Mouse (Mus musculus): Measurements from ENCODE around the gene Styxl1. TPM values are rescaled to one million over a fixed set of nuclear protein-coding genes. Genes with fewer than 3 reads are reported as not detected.

Styxl1 gene
- polyA plus RNA-seq, 1 experiment from 2014 or later = not detected

DNA sequence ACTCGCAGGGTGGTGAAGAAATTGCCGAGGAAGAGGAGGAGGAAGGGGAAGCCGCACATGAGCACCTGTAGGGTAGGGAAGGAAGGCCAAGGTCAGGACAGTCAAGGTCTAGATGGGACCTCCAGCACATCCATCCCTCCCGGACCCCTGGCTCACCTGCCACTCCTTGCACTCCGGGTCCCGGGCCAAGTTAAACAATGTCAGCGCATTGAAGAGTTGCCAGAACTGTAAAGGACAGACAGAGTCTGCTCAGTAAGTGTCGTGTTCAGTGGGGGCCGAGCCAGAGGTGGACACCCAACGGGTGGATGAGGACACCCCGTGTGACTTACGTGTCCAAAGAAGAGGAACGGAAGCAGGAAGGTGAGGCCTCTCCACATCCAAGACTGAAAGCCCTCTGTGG is 42.4 kb downstream of the Styxl1 start:
- Histone ChIP-seq H3K9ac (no peak overlapping the region), H3K36me3 (peaks cover 59% of the 10 kb centered on the region)
- WGBS (ENCODE audit: insufficient replicate concordance) = 80% methylated on average over 13 of the region's 13 CpGs

GRCm38 (mm10) chr5:135734057-135734680 is 44.0 kb downstream of the Styxl1 start:
- no peaks in the 10 kb centered on the region for H3K9me3 ChIP-seq (replicated peaks)
- no peaks in the 10 kb centered on the region for H3K4me1 ChIP-seq (replicated peaks)
- H3K4me3 ChIP-seq (replicated peaks) = no peak overlapping the region
- H3K4me2 ChIP-seq = no peak overlapping the region
- no peak overlapping the region for H3K27ac ChIP-seq
- H3K9ac ChIP-seq = no peak overlapping the region
- ATAC-seq (ENCODE audit: low read depth) = no peak
- H3K27me3 ChIP-seq = no peaks in the 10 kb centered on the region
- DNase-seq = no peak
- peaks cover 74% of the 10 kb centered on the region for H3K36me3 ChIP-seq
- 89% methylated on average over 42 of the region's 42 CpGs for WGBS (ENCODE audit: insufficient replicate concordance)

More for the DNA sequence above, 42.4 kb downstream of the Styxl1 start:
- Histone ChIP-seq H3K4me3 (replicated peaks) (no peak overlapping the region), H3K4me1 (replicated peaks) (no peaks in the 10 kb centered on the region), H3K9me3 (replicated peaks) (no peaks in the 10 kb centered on the region), H3K27ac (no peak overlapping the region), H3K27me3 (no peaks in the 10 kb centered on the region), H3K4me2 (no peak overlapping the region)
- no peak for ATAC-seq (ENCODE audit: low read depth)
- no peak for DNase-seq

GRCm38 (mm10) chr5:135733071-135733470 is 45.1 kb downstream of the Styxl1 start:
- H3K27me3 ChIP-seq = no peaks in the 10 kb centered on the region
- 80% methylated on average over 4 of the region's 4 CpGs for whole genome bisulfite sequencing (ENCODE audit: insufficient replicate concordance)
- no peak overlapping the region for H3K4me2 ChIP-seq
- H3K4me1 ChIP-seq (replicated peaks) = no peaks in the 10 kb centered on the region
- no peaks in the 10 kb centered on the region for H3K9me3 ChIP-seq (replicated peaks)
- H3K9ac ChIP-seq = no peak overlapping the region
- no peak overlapping the region for H3K27ac ChIP-seq
- H3K4me3 ChIP-seq (replicated peaks) = no peak overlapping the region
- ATAC-seq (ENCODE audit: low read depth) (no peak), DNase-seq (no peak)
- H3K36me3 ChIP-seq = peaks cover 83% of the 10 kb centered on the region

DNA sequence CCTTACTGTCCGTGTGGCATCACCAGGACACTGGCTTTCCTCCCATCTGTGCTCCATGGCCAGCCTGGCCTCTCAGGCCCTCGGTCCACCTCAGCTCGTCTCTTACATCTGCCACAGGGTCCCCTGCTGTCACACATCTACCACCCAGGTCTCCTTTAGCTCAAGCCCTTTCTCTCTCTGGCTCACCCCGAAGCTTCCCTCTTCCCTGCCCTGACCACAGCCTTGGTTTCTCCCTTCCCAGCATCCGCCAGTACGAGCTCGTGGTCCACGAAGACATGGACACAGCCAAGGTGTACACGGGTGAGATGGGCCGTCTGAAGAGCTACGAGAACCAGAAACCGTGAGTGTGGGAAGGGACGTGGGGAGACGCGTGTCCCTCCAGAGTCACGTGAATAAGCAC is 46.9 kb downstream of the Styxl1 start:
- Histone ChIP-seq H3K36me3 (peaks cover 80% of the 10 kb centered on the region), H3K9me3 (replicated peaks) (no peaks in the 10 kb centered on the region), H3K4me1 (replicated peaks) (peaks cover 5% of the 10 kb centered on the region), H3K9ac (no peak overlapping the region), H3K4me3 (replicated peaks) (no peak overlapping the region), H3K27ac (no peak overlapping the region), H3K4me2 (no peak overlapping the region), H3K27me3 (no peaks in the 10 kb centered on the region)
- 82% methylated on average over 16 of the region's 16 CpGs for WGBS (ENCODE audit: insufficient replicate concordance)
- no peak for DNase-seq
- no peak for ATAC-seq (ENCODE audit: low read depth)

DNA sequence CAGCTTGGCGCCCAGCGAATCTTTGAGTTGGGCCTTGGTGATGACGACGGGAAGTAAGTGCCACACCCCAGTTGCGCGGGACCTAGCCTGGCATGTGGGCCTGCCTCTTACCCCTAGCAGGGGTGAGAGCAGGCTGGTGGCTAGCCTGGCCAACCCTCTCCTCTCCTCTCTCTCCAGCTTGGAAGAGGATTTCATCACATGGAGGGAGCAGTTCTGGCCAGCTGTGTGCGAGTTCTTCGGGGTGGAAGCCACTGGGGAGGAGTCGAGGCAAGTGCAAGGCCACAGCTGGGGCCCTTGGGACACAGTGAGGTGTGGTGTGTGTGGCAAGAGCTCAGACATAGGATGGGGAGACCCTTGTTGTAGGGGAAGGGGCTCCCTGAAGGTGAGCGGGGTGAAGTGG is 47.3 kb downstream of the Styxl1 start:
- H3K9ac ChIP-seq = no peak overlapping the region
- no peaks in the 10 kb centered on the region for H3K9me3 ChIP-seq (replicated peaks)
- H3K4me2 ChIP-seq = no peak overlapping the region
- ATAC-seq (ENCODE audit: low read depth) = no peak; the same call in 1 of the 2 replicates
- WGBS (ENCODE audit: insufficient replicate concordance) = 88% methylated on average over 10 of the region's 10 CpGs
- H3K27ac ChIP-seq = no peak overlapping the region
- peaks cover 7% of the 10 kb centered on the region for H3K4me1 ChIP-seq (replicated peaks)
- H3K27me3 ChIP-seq = no peaks in the 10 kb centered on the region
- no peak overlapping the region for H3K4me3 ChIP-seq (replicated peaks)
- DNase-seq = no peak
- H3K36me3 ChIP-seq = peaks cover 76% of the 10 kb centered on the region

DNA sequence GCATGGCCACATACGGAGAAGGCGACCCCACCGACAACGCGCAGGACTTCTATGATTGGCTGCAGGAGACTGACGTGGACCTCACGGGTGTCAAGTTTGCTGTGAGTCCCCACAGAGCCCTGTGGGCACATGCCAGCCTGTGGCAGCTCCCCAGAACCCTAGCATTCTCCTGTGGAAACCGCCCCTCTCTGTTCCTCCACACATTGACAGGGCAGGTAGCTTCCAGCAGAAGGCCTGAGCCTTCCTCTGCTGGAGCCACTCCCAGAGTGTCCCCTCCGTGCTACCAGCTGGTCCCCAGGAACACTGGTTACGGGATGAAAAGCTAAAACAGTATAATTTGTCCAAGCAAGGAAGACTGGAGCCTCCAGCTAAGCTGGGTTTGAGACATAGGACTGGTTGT is 47.9 kb downstream of the Styxl1 start:
- Histone ChIP-seq H3K36me3 (peaks cover 70% of the 10 kb centered on the region), H3K9ac (no peak overlapping the region), H3K27ac (no peak overlapping the region), H3K9me3 (replicated peaks) (no peaks in the 10 kb centered on the region), H3K4me2 (no peak overlapping the region), H3K27me3 (no peaks in the 10 kb centered on the region), H3K4me1 (replicated peaks) (peaks cover 14% of the 10 kb centered on the region), H3K4me3 (replicated peaks) (no peak overlapping the region)
- no peak for ATAC-seq (ENCODE audit: low read depth)
- no peak for DNase-seq
- WGBS (ENCODE audit: insufficient replicate concordance) = 87% methylated on average over 10 of the region's 10 CpGs

- Histone ChIP-seq H3K27me3 (no peaks in the 10 kb centered on the region), H3K27ac (no peak overlapping the region), H3K9ac (no peak overlapping the region), H3K36me3 (peaks cover 61% of the 10 kb centered on the region), H3K9me3 (replicated peaks) (no peaks in the 10 kb centered on the region), H3K4me1 (replicated peaks) (peaks cover 23% of the 10 kb centered on the region), H3K4me2 (no peak overlapping the region), H3K4me3 (replicated peaks) (no peak overlapping the region)
- ATAC-seq (ENCODE audit: low read depth) (no peak), DNase-seq (no peak)
- 80% methylated on average over 13 of the region's 13 CpGs for WGBS (ENCODE audit: insufficient replicate concordance)
Observed at GRCm38 (mm10) chr5:135729351-135729750, 48.8 kb downstream of the Styxl1 start.

DNA sequence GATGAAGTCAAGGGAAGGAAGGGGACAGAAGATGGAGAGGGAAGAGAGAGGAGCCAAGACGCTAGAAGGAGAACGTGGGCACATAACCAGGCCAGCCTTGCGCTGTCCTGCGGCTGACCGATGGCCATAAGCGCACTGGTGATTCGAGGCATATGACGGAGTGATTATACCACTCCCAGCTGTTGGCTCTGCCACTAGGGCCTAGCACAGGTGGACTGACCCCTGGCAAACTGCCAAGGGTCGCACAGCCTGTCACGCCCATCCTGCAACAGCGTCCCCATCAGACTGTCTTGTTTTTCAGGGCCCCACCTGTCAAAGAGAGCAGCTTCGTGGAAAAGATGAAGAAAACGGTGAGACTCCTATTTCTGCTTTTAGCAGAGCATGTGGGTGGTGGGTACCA is 49.8 kb downstream of the Styxl1 start:
- Histone ChIP-seq H3K4me3 (replicated peaks) (no peak overlapping the region), H3K9me3 (replicated peaks) (no peaks in the 10 kb centered on the region), H3K27ac (no peak overlapping the region), H3K4me1 (replicated peaks) (peaks cover 31% of the 10 kb centered on the region), H3K36me3 (peaks cover 51% of the 10 kb centered on the region), H3K4me2 (no peak overlapping the region), H3K9ac (no peak overlapping the region), H3K27me3 (no peaks in the 10 kb centered on the region)
- ATAC-seq (ENCODE audit: low read depth) = no peak
- no peak for DNase-seq
- 83% methylated on average over 13 of the region's 13 CpGs for WGBS (ENCODE audit: insufficient replicate concordance)

- DNase-seq (no peak), ATAC-seq (ENCODE audit: low read depth) (no peak)
- Histone ChIP-seq H3K4me2 (no peak overlapping the region), H3K4me3 (replicated peaks) (no peak overlapping the region), H3K9me3 (replicated peaks) (no peaks in the 10 kb centered on the region), H3K36me3 (peaks cover 46% of the 10 kb centered on the region), H3K27me3 (no peaks in the 10 kb centered on the region), H3K27ac (no peak overlapping the region), H3K9ac (no peak overlapping the region), H3K4me1 (replicated peaks) (peaks cover 35% of the 10 kb centered on the region)
- WGBS (ENCODE audit: insufficient replicate concordance) = 86% methylated on average over 9 of the region's 9 CpGs
Observed at GRCm38 (mm10) chr5:135727871-135728270, 50.3 kb downstream of the Styxl1 start.

GRCm38 (mm10) chr5:135726641-135727346 is 51.4 kb downstream of the Styxl1 start:
- H3K27ac ChIP-seq = no peak overlapping the region
- 70% methylated on average over 2 of the region's 2 CpGs for WGBS (ENCODE audit: insufficient replicate concordance)
- ATAC-seq (ENCODE audit: low read depth) (no peak), DNase-seq (no peak)
- H3K4me1 ChIP-seq (replicated peaks) = peaks cover 35% of the 10 kb centered on the region
- H3K9me3 ChIP-seq (replicated peaks) = no peaks in the 10 kb centered on the region
- no peak overlapping the region for H3K9ac ChIP-seq
- H3K36me3 ChIP-seq = peaks cover 35% of the 10 kb centered on the region
- no peaks in the 10 kb centered on the region for H3K27me3 ChIP-seq
- H3K4me3 ChIP-seq (replicated peaks) = no peak overlapping the region
- H3K4me2 ChIP-seq = no peak overlapping the region

DNA sequence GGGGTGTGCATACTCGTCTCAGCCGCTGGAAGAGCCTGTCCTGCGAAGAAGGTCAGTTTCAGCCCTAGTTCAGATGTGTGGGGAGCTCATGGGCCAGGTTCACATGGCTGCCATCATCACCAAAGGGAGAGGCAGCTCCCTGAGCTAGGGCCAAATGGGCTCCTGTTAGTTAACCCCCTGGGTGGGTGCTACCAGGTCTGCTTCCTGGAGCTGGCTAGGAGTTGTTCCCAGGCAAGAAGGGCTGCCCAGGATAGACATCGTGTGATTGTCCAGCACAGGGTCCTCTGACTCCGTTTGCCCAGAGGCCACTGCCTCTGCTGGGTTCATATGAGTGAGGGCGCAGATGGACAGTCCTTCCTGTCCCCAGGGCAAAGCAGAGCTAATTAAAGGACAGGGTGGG is 52.2 kb downstream of the Styxl1 start:
- Histone ChIP-seq H3K27me3 (no peaks in the 10 kb centered on the region), H3K9me3 (replicated peaks) (no peaks in the 10 kb centered on the region), H3K4me2 (no peak overlapping the region), H3K4me3 (replicated peaks) (no peak overlapping the region), H3K4me1 (replicated peaks) (peaks cover 35% of the 10 kb centered on the region), H3K36me3 (peaks cover 27% of the 10 kb centered on the region), H3K9ac (no peak overlapping the region), H3K27ac (no peak overlapping the region)
- no peak for ATAC-seq (ENCODE audit: low read depth)
- 67% methylated on average over 6 of the region's 6 CpGs for WGBS (ENCODE audit: insufficient replicate concordance)
- no peak for DNase-seq

DNA sequence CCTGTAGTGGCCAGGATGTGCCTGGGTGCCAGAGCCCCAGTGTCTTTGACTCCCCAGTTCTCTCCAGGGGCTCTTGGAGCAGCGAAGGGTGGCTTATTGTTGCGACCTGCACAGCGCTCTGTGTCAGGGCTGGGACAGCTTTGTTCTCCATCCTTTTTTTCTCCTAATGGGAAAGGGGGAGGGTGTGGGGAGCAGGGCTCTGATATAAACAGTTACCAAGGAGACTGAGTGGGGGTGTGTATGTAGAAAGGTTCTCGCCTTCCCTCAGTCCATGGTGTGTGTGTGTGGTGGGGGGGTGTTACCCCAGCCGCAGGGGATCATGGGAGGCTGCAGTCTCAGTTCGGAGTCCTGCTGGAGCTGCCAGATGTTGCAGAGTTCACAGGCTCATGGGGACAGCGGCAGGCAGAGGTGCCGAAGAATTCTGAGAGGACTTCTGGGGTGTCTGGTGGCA is 52.8 kb downstream of the Styxl1 start:
- WGBS (ENCODE audit: insufficient replicate concordance) = 67% methylated on average over 8 of the region's 8 CpGs
- H3K27me3 ChIP-seq = no peaks in the 10 kb centered on the region
- peaks cover 21% of the 10 kb centered on the region for H3K36me3 ChIP-seq
- ATAC-seq (ENCODE audit: low read depth) (no peak), DNase-seq (no peak)
- no peak overlapping the region for H3K27ac ChIP-seq
- H3K4me1 ChIP-seq (replicated peaks) = peaks cover 35% of the 10 kb centered on the region
- no peak overlapping the region for H3K4me3 ChIP-seq (replicated peaks)
- H3K4me2 ChIP-seq = no peak overlapping the region
- H3K9ac ChIP-seq = no peak overlapping the region; the same call in 1 of the 2 replicates
- no peaks in the 10 kb centered on the region for H3K9me3 ChIP-seq (replicated peaks)

All from liver, embryonic 13.5 days (tissue).